Mouse (Mus musculus): ENCODE data around the gene Ttll5.

- TF ChIP-seq GATA1 (IDR thresholded peaks at IDR 0.05; ENCODE audit: borderline replicate concordance, low read length), result no peak
- TF ChIP-seq FLI1 (IDR thresholded peaks at IDR 0.05; ENCODE audit: low read length), result no peak
Observed at GRCm38 (mm10) chr12:85928513-85928912, 104.1 kb downstream of the Ttll5 start.
